ENCODE assay signal across 8 mouse cellular contexts in the genomic region with DNA sequence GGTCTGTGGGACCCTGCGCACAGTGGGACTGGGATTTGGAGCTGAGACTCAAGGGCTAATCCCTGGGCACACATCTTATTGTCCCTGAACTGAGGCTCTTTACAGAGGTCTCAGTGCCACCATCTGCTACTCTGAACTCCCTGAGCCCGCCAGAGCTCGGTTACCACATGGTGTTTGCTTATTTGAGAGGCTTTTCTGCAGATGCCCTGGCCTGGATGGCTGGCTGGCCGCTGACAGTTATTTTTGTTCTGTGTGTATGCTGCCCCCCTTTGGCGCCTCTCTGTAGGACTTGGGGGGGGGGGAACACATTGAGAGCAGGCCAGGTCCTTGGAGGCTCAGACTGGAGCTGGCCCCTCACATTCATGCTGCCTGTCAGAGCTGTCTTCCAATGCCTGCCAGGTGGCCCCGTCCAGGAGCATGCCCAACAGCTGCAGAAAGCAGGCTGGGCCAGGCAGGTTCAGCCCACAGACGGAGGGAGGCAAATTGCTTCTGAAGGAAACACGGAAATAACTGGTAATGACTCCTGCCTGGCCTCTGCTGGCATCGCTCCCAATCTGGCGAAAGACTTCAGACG. TPM values are rescaled to one million over a fixed set of nuclear protein-coding genes. Genes with fewer than 3 reads are reported as not detected.
DNase-seq lines count a peak whose midpoint lies in the region; ATAC-seq and TF ChIP-seq lines count a peak whose summit lies in the region.

No protein-coding gene starts in this region.

- no peak overlapping the region for H3K4me2 ChIP-seq in midbrain, postnatal 0 days (ENCODE audit: low read depth, low read length, poor library complexity, severe bottlenecking)

- no peak overlapping the region for H3K27ac ChIP-seq in midbrain, postnatal 0 days (ENCODE audit: low read depth, low read length)

- no peaks in the 10 kb centered on the region for H3K27me3 ChIP-seq in midbrain, postnatal 0 days (ENCODE audit: insufficient read depth, low read length)

- no peak overlapping the region for H3K9ac ChIP-seq in midbrain, postnatal 0 days (replicated peaks; ENCODE audit: low read length, poor library complexity, severe bottlenecking)

- H3K4me1 ChIP-seq in midbrain, postnatal 0 days (ENCODE audit: insufficient read depth, low read length) = no peaks in the 10 kb centered on the region

- no peak overlapping the region for H3K4me3 ChIP-seq in midbrain, postnatal 0 days (ENCODE audit: low read depth, low read length)

- TF ChIP-seq CTCF in midbrain, postnatal 0 days (IDR thresholded peaks at IDR 0.05) = peak; percentile 52

- ATAC-seq in midbrain, postnatal 0 days (ENCODE audit: low FRiP score) = peak; percentile 68

- DNase-seq in gastrocnemius, postnatal 14 days = peak; percentile 45
- DNase-seq in gastrocnemius, adult 18-20 months (ENCODE audit: low spot score) = no peak
- peak; percentile 42 for DNase-seq in R1 (ENCODE audit: low read depth, low spot score)
- DNase-seq in forelimb bud, embryonic 11.5 days (ENCODE audit: low read depth, low spot score) = peak; percentile 83
- DNase-seq in kidney, postnatal 36 days = peak; percentile 55 to 72
- peak; percentile 78 for DNase-seq in midbrain, postnatal 0 days (ENCODE audit: low spot score)
- no peak for DNase-seq in left cerebral cortex, adult 11 months (ENCODE audit: low spot score)
- DNase-seq in layer of hippocampus, adult 9-11 months = no peak

- H3K36me3 ChIP-seq in midbrain, postnatal 0 days (ENCODE audit: insufficient read depth, low read length) = no peaks in the 10 kb centered on the region

- no peaks in the 10 kb centered on the region for H3K9me3 ChIP-seq in midbrain, postnatal 0 days (ENCODE audit: low read length)

- WGBS in midbrain, postnatal 0 days = 17% methylated on average over 11 of the region's 11 CpGs

- intact Hi-C loops in gastrocnemius, postnatal 14 days (cut with DNase I; ENCODE audit: low total_unique reads) = no loop called here

RNA-seq across cellular contexts. Expression of gene Syf2, which starts 19.9 kb away (rescaled TPM):
- 10 to 100 TPM; 34.1 to 39.6 TPM for total RNA-seq in gastrocnemius, postnatal 14 days (2021)
- 10 to 100 TPM; 43.3 to 43.9 TPM for total RNA-seq in gastrocnemius, adult 18-20 months (2021)
- 39.8 and 45.3 TPM in 2 replicates for total RNA-seq in midbrain, postnatal 0 days (2014; rRNA removed)
- polyA plus RNA-seq in midbrain, postnatal 0 days (2015; fragmentation: Nextera tagmentation; extraction: Ambion mirVana) = 69.4 and 70.7 TPM in 2 replicates

RNA-seq across cellular contexts. Expression of gene Rsrp1, which starts 27.2 kb away (rescaled TPM):
- 100 to 1,000 TPM in 1 of 2 experiments, 10 to 100 TPM in 1; 76.9 to 163 TPM for total RNA-seq in gastrocnemius, postnatal 14 days (2021)
- 100 to 1,000 TPM; 149 to 155 TPM for total RNA-seq in gastrocnemius, adult 18-20 months (2021)
- total RNA-seq in midbrain, postnatal 0 days (2014; rRNA removed) = 109 and 115 TPM in 2 replicates
- 319 and 323 TPM in 2 replicates for polyA plus RNA-seq in midbrain, postnatal 0 days (2015; fragmentation: Nextera tagmentation; extraction: Ambion mirVana)

RNA-seq across cellular contexts. Expression of gene Tmem50a, which starts 35.8 kb away (rescaled TPM):
- 10 to 100 TPM; 41.1 to 45.9 TPM for total RNA-seq in gastrocnemius, postnatal 14 days (2021)
- total RNA-seq in gastrocnemius, adult 18-20 months (2021) = 10 to 100 TPM; 29.9 to 31.9 TPM
- 165 and 206 TPM in 2 replicates for total RNA-seq in midbrain, postnatal 0 days (2014; rRNA removed)
- polyA plus RNA-seq in midbrain, postnatal 0 days (2015; fragmentation: Nextera tagmentation; extraction: Ambion mirVana) = 251 and 262 TPM in 2 replicates

Comparison
In these comparisons a context has a peak if more than half of its experiments do, and no peak if none do; other contexts are left out.
1. DNase-seq: peak in gastrocnemius, postnatal 14 days (single experiment), R1 (single experiment), forelimb bud, embryonic 11.5 days (single experiment), kidney, postnatal 36 days (2 of 2) and midbrain, postnatal 0 days (single experiment); none in gastrocnemius, adult 18-20 months (single experiment), left cerebral cortex, adult 11 months (single experiment) and layer of hippocampus, adult 9-11 months (single experiment).